Mouse (Mus musculus) liver, embryonic 14.5 days (tissue): ENCODE measurements around the gene Tacr2. TPM values are rescaled to one million over a fixed set of nuclear protein-coding genes. Genes with fewer than 3 reads are reported as not detected.

Experiments
- ATAC-seq: fragments of 200-750 bp; cut with Nextera tagmentation; 2 replicates; pipeline ENCODE4 v1.8.0; 2017; ENCODE audit warnings: moderate number of reproducible peaks, mild to moderate bottlenecking, moderate library complexity; ENCODE audit not compliant: insufficient read depth
- DNase-seq, 3 experiments: peaks; one replicate each; pipeline ENCODE4 v3.0.0-alpha.2; 2012 to 2013; ENCODE audit warnings: low read depth in 3 of 3, low spot score in 3 of 3
- H3K27ac ChIP-seq: fragments of 300-500 bp; sonication (generic); 2 replicates; pipeline ENCODE4 v1.5.1; 2014; ENCODE audit warnings: moderate library complexity, mild to moderate bottlenecking, control low read depth, inconsistent platforms
- H3K27me3 ChIP-seq: fragments of 300-500 bp; sonication (generic); 2 replicates; pipeline ENCODE4 v1.6.1; 2014; ENCODE audit warnings: mild to moderate bottlenecking, low read length, moderate library complexity; ENCODE audit not compliant: control insufficient read depth, insufficient read depth
- H3K36me3 ChIP-seq: fragments of 300-500 bp; sonication (generic); replicated peaks from 2 replicates; pipeline ENCODE4 v1.6.1; 2014; ENCODE audit warnings: low read depth; ENCODE audit not compliant: control insufficient read depth, insufficient read depth
- H3K4me1 ChIP-seq, 2 experiments: fragments of 200-500 bp in 1 of 2; fragments of 300-500 bp in 1 of 2; sonication (generic) in 1 of 2; replicated peaks; 2 replicates each; pipeline ENCODE4 v1.6.1; 2012 to 2014; ENCODE audit warnings: antibody characterized with exemption in 1 of 2, inconsistent platforms in 1 of 2, low read length in 1 of 2; ENCODE audit not compliant: control insufficient read depth in 2 of 2, insufficient read depth in 2 of 2
- H3K4me2 ChIP-seq: fragments of 300-500 bp; sonication (generic); 2 replicates; pipeline ENCODE4 v1.6.1; 2014; ENCODE audit warnings: low read depth, mild to moderate bottlenecking, control low read depth, moderate library complexity
- H3K4me3 ChIP-seq, 2 experiments: fragments of 200-500 bp in 1 of 2; fragments of 300-500 bp in 1 of 2; sonication (generic) in 1 of 2; 2 replicates each; pipeline ENCODE4 v1.5.1; 2012 to 2014; ENCODE audit warnings: low read depth in 2 of 2, low read length in 2 of 2, mild to moderate bottlenecking in 2 of 2, control low read depth in 1 of 2, inconsistent platforms in 1 of 2, moderate library complexity in 1 of 2; ENCODE audit not compliant: insufficient read depth in 1 of 2
- H3K9ac ChIP-seq: fragments of 300-500 bp; sonication (generic); replicated peaks from 2 replicates; pipeline ENCODE4 v1.6.1; 2014; ENCODE audit warnings: mild to moderate bottlenecking, control low read depth, moderate library complexity
- H3K9me3 ChIP-seq: fragments of 300-500 bp; sonication (generic); 2 replicates; pipeline ENCODE4 v1.6.1; 2016; ENCODE audit warnings: low read length, mixed read lengths; ENCODE audit not compliant: control insufficient read depth
- CTCF ChIP-seq: IDR thresholded peaks from 2 replicates; pipeline ENCODE4 v1.5.1; 2016; ENCODE audit warnings: antibody characterized with exemption, low read depth, control low read depth
- EP300 ChIP-seq: IDR thresholded peaks from 2 replicates; pipeline ENCODE4 v1.6.1; 2016; ENCODE audit warnings: antibody characterized with exemption, low read depth
- WGBS: fragments of 180-500 bp; shearing (Covaris S2); extraction: QIAGEN DNeasy Blood & Tissue Kit; methylation state at CpG from one replicate; pipeline ENCODE4 v1.1.7; 2014; ENCODE audit not compliant: insufficient replicate concordance; 5-methylcytosine and 5-hydroxymethylcytosine counted together
- polyA plus RNA-seq, 2 experiments: library from polyadenylated mRNA; depleted of rRNA in 1 of 2; stranded (reverse) in 1 of 2; unstranded in 1 of 2; fragments of >200 nt; fragmentation: Nextera tagmentation in 1 of 2; extraction: Ambion mirVana in 1 of 2; gene quantifications; 2 replicates each; pipeline versions ENCODE4 v1.2.1 to v1.2.3; 2012 to 2014

The Tacr2 gene
- polyA plus RNA-seq, 2 experiments = not detected

- 87% methylated on average over 4 of the region's 4 CpGs for WGBS
- Histone ChIP-seq H3K36me3 (peaks cover 88% of the 10 kb centered on the region), H3K4me2 (no peak overlapping the region), H3K27me3 (no peaks in the 10 kb centered on the region), H3K9me3 (no peaks in the 10 kb centered on the region), H3K27ac (no peak overlapping the region), H3K9ac (no peak overlapping the region), H3K4me1 (no peaks in the 10 kb centered on the region), H3K4me3 (no peak overlapping the region)
- ATAC-seq (peak; percentile 37; the same call in 1 of the 2 replicates), DNase-seq (no peak)
- no peak for TF ChIP-seq CTCF
- no peak for TF ChIP-seq EP300
Measured at GRCm38 (mm10) chr10:62294112-62294511, 41.9 kb downstream of the Tacr2 start.

GRCm38 (mm10) chr10:62296086-62296872, 44.0 kb downstream of the Tacr2 start:
- Histone ChIP-seq H3K4me3 (no peak overlapping the region), H3K9ac (no peak overlapping the region), H3K4me2 (no peak overlapping the region), H3K27ac (no peak overlapping the region), H3K4me1 (no peaks in the 10 kb centered on the region), H3K36me3 (peaks cover 80% of the 10 kb centered on the region), H3K9me3 (no peaks in the 10 kb centered on the region), H3K27me3 (no peaks in the 10 kb centered on the region)
- ATAC-seq (no peak), DNase-seq (no peak)
- TF ChIP-seq CTCF (no peak), EP300 (no peak)
- 91% methylated on average over 22 of the region's 26 CpGs for WGBS

- ATAC-seq = 0 out of 2 replicates have a peak, but pooled peaks have one; percentile 26
- no peak overlapping the region for H3K27ac ChIP-seq
- no peak for TF ChIP-seq EP300
- TF ChIP-seq CTCF = no peak
- 80% methylated on average over 23 of the region's 23 CpGs for WGBS
- no peak overlapping the region for H3K4me3 ChIP-seq
- no peak overlapping the region for H3K9ac ChIP-seq
- no peak overlapping the region for H3K4me2 ChIP-seq
- DNase-seq = no peak
- H3K27me3 ChIP-seq = no peaks in the 10 kb centered on the region
- H3K4me1 ChIP-seq = no peaks in the 10 kb centered on the region
- H3K9me3 ChIP-seq = no peaks in the 10 kb centered on the region
- H3K36me3 ChIP-seq = peaks cover 67% of the 10 kb centered on the region
Measured at GRCm38 (mm10) chr10:62300006-62300827, 48.0 kb downstream of the Tacr2 start.

GRCm38 (mm10) chr10:62305090-62305489, 52.9 kb downstream of the Tacr2 start:
- no peak for TF ChIP-seq EP300
- TF ChIP-seq CTCF = no peak
- Histone ChIP-seq H3K4me3 (no peak overlapping the region), H3K4me1 (no peaks in the 10 kb centered on the region; a peak in 1 of 4 replicates), H3K36me3 (peaks cover 54% of the 10 kb centered on the region), H3K27ac (no peak overlapping the region), H3K9me3 (no peaks in the 10 kb centered on the region), H3K9ac (no peak overlapping the region), H3K4me2 (no peak overlapping the region), H3K27me3 (no peaks in the 10 kb centered on the region)
- DNase-seq (no peak), ATAC-seq (no peak)
- WGBS = 82% methylated on average over 6 of the region's 6 CpGs

GRCm38 (mm10) chr10:62306483-62306882, 54.2 kb downstream of the Tacr2 start:
- Histone ChIP-seq H3K4me2 (no peak overlapping the region), H3K27me3 (no peaks in the 10 kb centered on the region), H3K4me3 (no peak overlapping the region), H3K9ac (no peak overlapping the region), H3K9me3 (no peaks in the 10 kb centered on the region), H3K36me3 (peaks cover 61% of the 10 kb centered on the region), H3K27ac (no peak overlapping the region), H3K4me1 (no peaks in the 10 kb centered on the region; a peak in 1 of 4 replicates)
- ATAC-seq = 0 out of 2 replicates have a peak, but pooled peaks have one; percentile 7
- no peak for TF ChIP-seq CTCF
- TF ChIP-seq EP300 = no peak
- DNase-seq = no peak
- WGBS = 44% methylated on average over 3 of the region's 3 CpGs
